Mouse (Mus musculus) right cerebral cortex, postnatal 10 days (tissue): ENCODE measurements at regions not wholly inside any gene's neighbourhood (a gene's known extent, or its start where the extent isn't known, plus 50 kb on each side); places are given as distances from the start of the nearest gene placed in this dataset.

Experiments
- DNase-seq, 2 experiments: peaks; one replicate each; pipeline ENCODE4 v3.0.0; 2021; ENCODE audit warnings: low spot score in 2 of 2

- DNase-seq = no peak
Observed at GRCm38 (mm10) chr17:89802148-89802547, 108.1 kb downstream of the Gm10184 start.

- DNase-seq = no peak
Observed at GRCm38 (mm10) chr17:89777570-89777969, 132.7 kb downstream of the Gm10184 start.

GRCm38 (mm10) chr17:89766229-89766875 lies 143.9 kb downstream of the Gm10184 start:
- DNase-seq = no peak

- DNase-seq = no peak
Observed at GRCm38 (mm10) chr17:89737418-89737817, 172.8 kb downstream of the Gm10184 start.

- DNase-seq = no peak
Observed at GRCm38 (mm10) chr17:89725534-89725933, 184.7 kb downstream of the Gm10184 start.

- DNase-seq = no peak
Observed at GRCm38 (mm10) chr17:89681798-89682197, 228.5 kb downstream of the Gm10184 start.

- DNase-seq = no peak
Observed at GRCm38 (mm10) chr17:89658326-89658725, 251.9 kb downstream of the Gm10184 start.

GRCm38 (mm10) chr17:89656211-89656610 lies 254.0 kb downstream of the Gm10184 start:
- DNase-seq = no peak

- peak; percentile 81 to 90 for DNase-seq
Observed at GRCm38 (mm10) chr17:89654089-89654813, 256.0 kb downstream of the Gm10184 start.

- DNase-seq = no peak
Observed at GRCm38 (mm10) chr17:89646000-89646399, 264.2 kb downstream of the Gm10184 start.
